Mouse (Mus musculus): ENCODE measurements at regions not wholly inside any gene's neighbourhood (a gene's known extent, or its start where the extent isn't known, plus 50 kb on each side); places are given as distances from the start of the nearest gene placed in this dataset.

DNA sequence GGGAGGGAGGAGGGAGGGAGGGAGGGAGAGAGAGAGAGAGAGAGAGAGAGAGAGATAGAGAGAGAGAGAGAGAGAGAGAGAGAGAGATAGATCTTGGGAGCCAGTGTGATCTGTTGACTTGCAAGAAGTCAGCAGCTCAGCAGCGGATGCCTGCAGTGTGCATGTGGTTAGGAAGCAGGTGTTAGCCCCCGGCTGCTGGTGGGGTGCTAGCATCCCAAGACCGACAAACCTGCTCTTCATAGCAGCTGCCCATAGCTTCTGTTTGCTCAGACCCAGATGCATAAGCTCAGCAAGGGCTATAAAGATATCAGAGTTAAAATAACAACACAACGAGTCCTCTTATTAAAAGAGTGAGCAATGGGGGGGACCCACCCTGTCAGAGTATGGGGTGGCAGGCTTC lies 88.7 kb upstream of the Hdac4 start:
- DNase-seq (ENCODE audit: low spot score), result no peak

DNA sequence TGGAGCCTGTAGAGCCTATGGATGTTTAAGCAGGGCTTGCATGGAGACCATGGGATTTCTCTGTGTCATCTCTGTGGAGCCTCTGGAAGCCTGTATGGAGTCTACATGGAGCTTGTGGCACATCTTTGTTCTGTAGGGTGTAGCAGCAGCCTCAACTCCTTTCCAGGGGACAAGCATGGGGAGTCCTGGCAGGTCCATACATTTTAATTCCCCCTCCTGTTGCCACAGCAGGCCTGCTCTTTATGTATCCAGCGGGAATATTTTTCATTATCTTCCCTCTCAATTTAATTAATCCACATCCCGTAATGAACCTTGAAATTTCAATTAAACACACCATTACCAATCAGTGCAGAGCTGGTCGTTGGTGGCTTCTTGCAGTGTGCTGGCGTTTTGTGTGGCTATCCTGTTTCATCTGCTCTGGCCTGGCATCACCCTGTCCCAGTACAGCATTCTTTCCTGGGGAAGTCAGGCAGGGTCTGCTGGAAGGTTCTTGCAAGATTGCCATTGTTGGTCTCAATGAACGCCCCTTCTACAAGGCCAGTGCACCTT lies 81.8 kb upstream of the Hdac4 start:
- DNase-seq (ENCODE audit: low spot score), result no peak

DNA sequence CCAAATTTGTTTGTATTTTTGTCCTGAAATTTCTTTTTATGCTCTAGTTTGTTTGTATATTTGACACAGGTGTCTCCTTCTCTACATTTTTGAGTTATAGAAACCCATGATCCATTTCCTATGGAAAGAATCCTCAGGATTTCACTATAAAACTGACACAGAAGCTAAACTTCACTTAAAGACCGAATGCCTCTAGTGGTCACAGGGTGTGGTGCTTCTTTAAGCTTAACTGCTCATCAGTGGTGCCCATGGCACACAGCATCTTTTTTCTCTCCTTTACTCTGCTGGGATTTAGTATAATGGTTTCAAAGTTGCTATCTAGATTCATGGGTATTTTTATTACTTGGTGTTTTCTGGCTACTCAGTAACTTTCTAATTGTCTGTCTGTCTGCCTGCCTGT lies 79.9 kb upstream of the Hdac4 start:
- DNase-seq (ENCODE audit: low spot score), result no peak

DNA sequence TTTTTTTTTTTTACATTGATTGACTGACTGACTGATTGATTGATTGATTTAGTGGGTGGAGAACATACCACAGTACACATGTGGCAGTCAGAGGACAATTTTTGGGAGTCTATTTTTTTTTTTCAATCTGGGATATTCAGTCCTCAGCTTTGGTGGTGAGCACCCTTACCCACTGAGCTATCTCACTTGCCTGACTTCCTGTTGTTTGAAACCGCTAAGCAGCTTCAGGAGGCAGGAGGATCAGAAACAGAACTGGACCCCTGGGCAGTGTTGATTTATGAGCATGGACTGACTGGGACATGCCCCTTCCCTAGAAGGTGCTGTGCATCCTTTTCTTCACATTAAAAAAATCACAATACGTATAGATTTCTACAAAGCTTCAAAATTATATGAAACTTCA lies 78.3 kb upstream of the Hdac4 start:
- DNase-seq (ENCODE audit: low spot score), result no peak

DNA sequence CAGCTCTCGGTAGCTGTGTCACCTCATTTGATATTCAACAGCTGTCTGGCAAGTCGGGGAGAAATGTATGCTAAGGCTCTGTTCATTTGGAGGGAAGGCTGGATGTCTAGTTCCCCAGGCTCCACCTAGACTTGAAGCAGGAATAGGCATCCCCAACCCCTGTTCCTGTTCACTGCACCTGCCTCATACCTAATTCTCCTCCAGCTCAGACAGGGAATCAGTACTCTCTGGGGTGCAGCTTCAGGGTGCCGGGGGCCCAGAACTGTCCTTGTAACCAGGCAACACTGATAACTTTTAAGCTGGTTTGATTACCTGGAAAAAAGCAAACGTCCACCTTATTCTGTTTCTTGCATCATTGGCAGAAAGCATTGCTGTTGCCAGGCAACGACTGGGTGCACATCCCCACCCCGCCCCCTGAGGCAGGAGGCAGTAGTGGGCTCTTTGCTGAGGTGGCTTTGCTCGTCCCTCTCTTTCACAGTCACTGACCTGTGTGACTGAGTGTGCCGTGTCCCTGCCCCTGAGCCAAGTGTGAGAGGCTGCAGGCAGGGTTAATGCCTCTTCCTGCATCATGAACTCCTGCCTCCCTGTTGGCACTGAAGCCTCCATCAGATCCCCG lies 76.3 kb upstream of the Hdac4 start:
- DNase-seq (ENCODE audit: low spot score), result no peak

DNA sequence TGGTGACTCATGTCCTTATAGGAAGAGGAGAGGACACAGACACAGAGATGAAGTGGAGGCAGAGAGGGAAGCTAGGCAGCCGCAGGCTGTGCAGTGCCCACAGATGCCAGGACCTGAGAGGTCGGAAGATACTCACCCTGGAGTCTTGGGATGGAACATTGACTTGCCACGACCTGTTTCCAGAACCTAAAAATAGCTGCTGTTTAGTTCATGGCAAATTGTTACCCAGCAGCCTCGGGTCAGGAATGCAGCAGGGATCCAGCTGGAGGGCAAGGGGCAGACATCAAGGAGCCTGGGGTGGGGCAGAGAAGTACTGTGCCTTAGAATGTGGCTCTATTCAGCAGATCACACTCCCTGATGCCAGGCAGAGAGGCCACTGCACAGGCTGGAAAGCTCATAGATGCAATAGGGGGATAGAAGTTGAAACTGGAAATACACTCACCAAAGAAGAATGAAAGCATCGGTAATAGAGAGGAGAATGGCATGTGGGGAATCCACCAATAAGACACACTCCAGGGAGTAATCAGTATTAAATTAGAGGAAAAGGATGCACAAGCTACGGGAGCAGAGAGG lies 75.1 kb upstream of the Hdac4 start:
- DNase-seq (ENCODE audit: low spot score), result no peak

DNA sequence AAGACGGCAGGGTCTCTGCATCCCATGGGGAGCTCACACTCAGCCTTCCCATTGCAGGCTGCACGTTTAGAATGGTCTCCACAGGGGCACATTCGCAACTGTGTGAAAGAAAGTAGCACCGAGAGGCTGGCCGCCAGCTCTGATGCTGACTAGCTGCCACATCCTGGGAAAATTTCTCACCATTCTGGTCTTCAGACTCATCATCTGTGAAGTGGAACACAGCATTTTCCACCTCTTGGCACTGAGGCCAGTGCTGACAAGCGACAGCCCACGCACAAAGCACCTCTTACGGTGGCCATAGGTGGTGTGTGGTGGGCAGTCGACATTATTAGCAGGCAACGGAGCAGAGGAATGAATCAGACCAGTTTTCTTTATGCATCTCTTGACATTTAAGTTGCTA lies 74.0 kb upstream of the Hdac4 start:
- no peak for DNase-seq (ENCODE audit: low spot score)

DNA sequence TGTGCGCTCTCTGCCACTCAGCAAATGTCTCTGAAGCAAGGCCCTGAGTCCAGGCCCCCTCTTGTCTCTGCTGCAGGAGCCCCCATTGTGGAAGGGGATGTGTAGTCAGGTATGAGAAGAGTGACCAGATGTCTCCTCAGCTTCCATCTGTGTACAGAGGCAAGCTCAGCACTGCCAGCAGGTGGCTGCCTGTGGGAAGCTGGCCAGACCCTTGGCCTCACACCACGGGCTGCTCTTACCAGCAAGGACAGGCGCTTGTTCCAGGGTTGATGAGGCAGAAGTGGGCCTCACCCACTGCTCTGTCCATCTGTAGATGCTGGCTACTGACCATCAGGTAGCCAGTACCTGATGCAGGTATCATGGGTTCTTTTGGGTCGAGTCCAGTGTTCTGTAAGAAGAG lies 69.4 kb upstream of the Hdac4 start:
- no peak for DNase-seq (ENCODE audit: low spot score)

DNA sequence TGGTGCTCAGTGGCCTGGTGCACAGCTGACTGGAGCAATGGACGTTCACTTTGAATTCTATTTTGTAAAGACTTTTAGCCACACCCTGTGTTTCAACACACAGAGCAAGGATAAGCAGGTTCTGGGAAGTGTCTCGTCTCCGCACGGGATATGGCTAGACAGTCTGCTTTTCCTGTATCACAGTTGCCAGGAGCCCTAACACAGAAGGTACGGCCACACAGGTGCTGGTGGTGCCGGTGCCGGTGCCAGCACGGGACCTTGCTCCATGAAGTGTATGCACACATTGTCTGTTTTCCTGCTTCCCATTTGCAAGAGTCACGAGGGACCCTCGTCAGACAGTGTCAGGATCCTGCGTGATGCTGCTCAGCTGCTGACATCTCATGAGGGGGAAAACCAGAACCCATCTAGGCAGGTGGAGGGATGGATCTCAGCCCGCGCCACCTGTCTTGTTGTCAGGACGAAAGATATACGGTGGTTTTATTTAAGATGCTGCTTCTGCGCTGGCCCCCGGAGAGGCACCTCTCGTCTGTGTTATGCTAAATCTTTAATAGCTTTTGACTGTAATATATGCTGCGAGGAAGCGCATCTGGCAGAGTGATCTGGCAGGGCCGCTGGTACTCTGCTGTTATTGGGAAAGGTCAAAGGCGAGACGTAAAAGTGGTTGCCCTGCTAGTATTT lies 64.4 kb upstream of the Hdac4 start:
- no peak for DNase-seq (ENCODE audit: low spot score)

DNA sequence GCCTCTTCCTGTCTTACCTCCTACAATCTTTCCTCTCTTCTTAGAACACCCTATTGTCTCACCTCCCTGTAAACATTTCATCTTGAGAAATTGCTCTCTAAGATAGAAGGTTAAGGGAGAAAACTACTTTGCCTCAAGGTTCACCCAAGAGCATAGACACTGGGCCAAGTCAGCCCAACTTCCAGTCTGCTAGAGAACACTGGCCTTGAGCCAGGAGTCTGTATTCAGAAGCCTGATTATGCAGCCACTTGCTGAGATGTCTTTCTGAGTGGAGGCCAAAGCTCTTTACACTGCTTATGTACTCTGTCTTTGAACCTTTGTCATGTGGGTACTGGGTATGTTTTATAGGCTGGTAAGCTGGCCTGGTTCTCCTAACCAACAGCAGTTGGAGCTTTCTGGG lies 62.5 kb upstream of the Hdac4 start:
- no peak for DNase-seq (ENCODE audit: low spot score)

DNA sequence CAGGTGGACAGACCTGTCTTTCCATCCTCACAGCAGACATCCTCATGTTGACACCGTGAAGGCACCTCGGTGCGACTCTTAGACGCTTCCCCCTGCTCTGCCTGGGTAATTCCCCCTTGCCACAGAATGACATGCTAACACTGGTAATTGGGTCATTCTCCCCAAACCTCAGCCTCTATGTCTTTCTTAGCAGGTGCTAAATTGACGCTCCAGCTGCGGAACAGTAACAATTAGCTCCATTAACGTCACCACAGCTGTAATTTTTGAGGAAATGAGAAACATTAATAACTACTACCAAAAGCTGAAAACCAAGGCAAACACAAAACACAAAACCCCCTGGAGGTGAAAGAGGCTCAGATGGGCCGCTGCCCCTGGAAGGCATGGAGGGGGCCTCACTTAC lies 57.6 kb upstream of the Hdac4 start:
- DNase-seq (ENCODE audit: low spot score), result no peak

DNA sequence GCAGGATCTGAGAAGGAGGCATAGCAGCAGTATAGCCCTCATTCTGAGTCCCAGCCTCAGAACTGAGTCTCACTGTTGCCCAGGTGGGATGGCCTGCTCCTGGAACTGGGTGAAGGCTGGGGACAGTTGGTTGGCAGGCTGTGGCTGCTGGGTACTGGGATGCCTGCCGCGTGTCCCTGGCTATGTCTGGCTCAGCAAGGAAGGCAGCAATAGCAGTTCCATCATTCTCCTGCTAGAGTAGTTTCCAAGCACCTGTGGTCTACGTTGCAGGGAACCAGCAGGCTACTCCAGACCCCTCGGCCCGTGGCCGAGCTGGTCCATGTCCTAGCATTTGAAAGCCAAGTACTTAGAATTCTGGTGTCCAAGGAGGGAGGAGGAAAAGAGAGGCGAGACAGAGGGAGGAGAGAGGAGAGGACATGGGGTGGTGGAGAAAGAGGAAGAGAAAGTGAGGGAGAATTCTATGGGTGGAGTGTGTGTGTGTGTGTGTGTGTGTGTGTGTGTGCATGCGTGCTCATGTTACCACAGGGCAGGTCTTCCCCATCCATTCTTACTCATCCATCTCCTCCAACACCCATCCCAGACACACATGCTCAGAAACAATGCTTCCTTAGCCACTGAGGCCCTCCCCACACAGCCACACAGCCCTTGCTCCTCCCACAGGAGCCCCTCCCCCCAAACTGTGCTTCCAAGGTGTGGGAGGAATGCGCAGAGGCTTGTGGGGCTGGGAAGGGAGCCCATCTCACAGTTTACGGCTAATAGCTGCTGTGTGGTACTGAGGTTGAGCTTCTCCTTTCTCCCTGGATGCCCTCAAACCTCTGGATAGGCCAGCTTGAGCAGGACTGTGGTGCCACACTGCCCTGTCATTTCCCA lies 55.3 kb upstream of the Hdac4 start:
- no peak for DNase-seq (ENCODE audit: low spot score)

Measured in ovary, postnatal 14 days (tissue).